Mouse (Mus musculus) liver, embryonic 15.5 days (tissue): ENCODE measurements around the gene Tie1. TPM values are rescaled to one million over a fixed set of nuclear protein-coding genes. Genes with fewer than 3 reads are reported as not detected.

ENCODE experiments used
- ATAC-seq: fragments of 200-750 bp; cut with Nextera tagmentation; 2 replicates; pipeline ENCODE4 v1.8.0; 2017; ENCODE audit warnings: moderate number of reproducible peaks, mild to moderate bottlenecking, moderate library complexity; ENCODE audit not compliant: insufficient read depth
- H3K27ac ChIP-seq: fragments of 300-500 bp; sonication (generic); replicated peaks from 2 replicates; pipeline ENCODE4 v1.5.1; 2015; ENCODE audit warnings: mild to moderate bottlenecking, inconsistent platforms
- H3K27me3 ChIP-seq: fragments of 300-500 bp; sonication (generic); 2 replicates; pipeline ENCODE4 v1.6.1; 2015; ENCODE audit warnings: mild to moderate bottlenecking, inconsistent platforms
- H3K36me3 ChIP-seq: fragments of 300-500 bp; sonication (generic); replicated peaks from 2 replicates; pipeline ENCODE4 v1.6.1; 2015; ENCODE audit warnings: moderate library complexity, mild to moderate bottlenecking, inconsistent platforms
- H3K4me1 ChIP-seq: fragments of 300-500 bp; sonication (generic); replicated peaks from 2 replicates; pipeline ENCODE4 v1.6.1; 2015; ENCODE audit warnings: inconsistent platforms
- H3K4me2 ChIP-seq: fragments of 300-500 bp; sonication (generic); 2 replicates; pipeline ENCODE4 v1.6.1; 2015; ENCODE audit warnings: moderate library complexity, mild to moderate bottlenecking, inconsistent platforms
- H3K4me3 ChIP-seq: fragments of 300-500 bp; sonication (generic); replicated peaks from 2 replicates; pipeline ENCODE4 v1.5.1; 2015; ENCODE audit warnings: mild to moderate bottlenecking, inconsistent platforms
- H3K9ac ChIP-seq: fragments of 300-500 bp; sonication (generic); 2 replicates; pipeline ENCODE4 v1.6.1; 2015; ENCODE audit warnings: moderate library complexity, mild to moderate bottlenecking, inconsistent platforms
- H3K9me3 ChIP-seq: fragments of 300-500 bp; sonication (generic); replicated peaks from 2 replicates; pipeline ENCODE4 v1.6.1; 2016; ENCODE audit warnings: inconsistent platforms
- WGBS: fragments of 180-500 bp; shearing (Covaris S2); methylation state at CpG from one replicate; pipeline ENCODE4 v1.1.7; 2015; ENCODE audit warnings: mixed read lengths; ENCODE audit not compliant: insufficient replicate concordance; 5-methylcytosine and 5-hydroxymethylcytosine counted together
- polyA plus RNA-seq: library from polyadenylated mRNA; unstranded; fragments of >200 nt; fragmentation: Nextera tagmentation; extraction: Ambion mirVana; gene quantifications from 2 replicates; pipeline ENCODE4 v1.2.1, GENCODE M21; 2015

Gene Tie1
- polyA plus RNA-seq, 1 experiment from 2014 or later = 6.2 TPM

DNA sequence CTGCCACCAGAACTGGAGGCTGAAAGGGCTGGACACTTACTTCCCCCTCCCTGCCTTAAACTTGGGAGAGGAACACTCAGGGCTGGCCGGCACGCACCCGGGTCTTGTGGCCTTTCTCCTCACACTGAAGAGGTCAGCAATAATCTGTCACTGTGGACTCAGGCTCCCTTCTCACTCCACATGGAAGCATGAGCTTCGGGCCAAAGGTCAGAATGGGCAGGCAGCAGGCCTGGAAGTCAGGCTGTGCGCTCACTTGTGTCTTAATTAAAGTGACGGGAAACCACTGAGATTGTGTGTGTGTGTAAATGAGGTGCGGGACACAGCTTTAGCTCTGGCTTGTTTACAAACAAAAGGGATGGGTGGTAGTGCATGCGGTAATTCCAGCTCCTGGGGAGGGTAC lies 57.5 kb downstream of the Tie1 start:
- H3K4me3 ChIP-seq = no peak overlapping the region
- peak overlapping the region; percentile 56 for H3K27ac ChIP-seq
- no peak overlapping the region for H3K9ac ChIP-seq
- ATAC-seq = no peak
- H3K36me3 ChIP-seq = peaks cover 69% of the 10 kb centered on the region
- H3K9me3 ChIP-seq = no peaks in the 10 kb centered on the region
- 74% methylated on average over 8 of the region's 8 CpGs for WGBS
- no peaks in the 10 kb centered on the region for H3K27me3 ChIP-seq
- peak overlapping the region; percentile 3; the same call in 1 of the 2 replicates for H3K4me2 ChIP-seq
- peaks cover 86% of the 10 kb centered on the region for H3K4me1 ChIP-seq

DNA sequence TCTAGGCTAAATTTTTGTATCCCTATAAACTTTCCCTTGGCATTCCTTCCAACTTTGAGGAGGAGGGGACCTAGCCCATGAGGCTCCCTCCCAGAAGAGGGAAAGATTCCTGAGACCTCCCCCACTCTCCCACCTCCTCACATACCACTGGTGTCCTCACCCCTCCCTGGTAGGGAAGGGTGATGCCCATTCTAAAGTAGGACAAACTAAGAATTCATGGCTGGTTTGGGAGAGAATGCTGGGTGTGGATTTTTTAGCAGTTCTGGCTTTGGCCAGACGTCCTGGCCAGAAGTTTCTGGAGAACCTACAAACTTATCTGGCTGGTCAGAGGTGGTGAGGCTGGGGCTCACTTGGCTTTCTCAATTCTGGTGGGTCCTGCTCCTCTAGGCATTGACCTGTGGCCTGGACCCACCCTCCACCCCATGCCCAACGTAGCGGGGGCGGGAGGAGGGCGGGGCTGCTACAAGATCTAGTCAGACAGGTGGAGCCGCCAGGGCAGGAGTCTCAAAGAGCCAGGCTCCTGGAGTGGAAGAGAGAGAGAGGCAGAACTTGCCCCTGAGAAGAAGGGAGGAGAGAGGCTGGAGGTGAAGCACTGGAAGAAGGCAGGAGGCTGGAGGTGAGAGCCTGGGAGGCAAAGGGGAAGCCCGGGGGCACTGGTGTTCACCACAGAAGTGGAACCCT lies 60.5 kb downstream of the Tie1 start:
- ATAC-seq = no peak
- no peaks in the 10 kb centered on the region for H3K9me3 ChIP-seq
- peak overlapping the region; percentile 97 for H3K4me2 ChIP-seq
- peaks cover 49% of the 10 kb centered on the region for H3K36me3 ChIP-seq
- H3K27ac ChIP-seq = peak overlapping the region; percentile 91
- H3K9ac ChIP-seq = peak overlapping the region; percentile 90
- H3K27me3 ChIP-seq = no peaks in the 10 kb centered on the region
- peaks cover 98% of the 10 kb centered on the region for H3K4me1 ChIP-seq
- WGBS = 17% methylated on average over 7 of the region's 7 CpGs
- peak overlapping the region; percentile 75 for H3K4me3 ChIP-seq

DNA sequence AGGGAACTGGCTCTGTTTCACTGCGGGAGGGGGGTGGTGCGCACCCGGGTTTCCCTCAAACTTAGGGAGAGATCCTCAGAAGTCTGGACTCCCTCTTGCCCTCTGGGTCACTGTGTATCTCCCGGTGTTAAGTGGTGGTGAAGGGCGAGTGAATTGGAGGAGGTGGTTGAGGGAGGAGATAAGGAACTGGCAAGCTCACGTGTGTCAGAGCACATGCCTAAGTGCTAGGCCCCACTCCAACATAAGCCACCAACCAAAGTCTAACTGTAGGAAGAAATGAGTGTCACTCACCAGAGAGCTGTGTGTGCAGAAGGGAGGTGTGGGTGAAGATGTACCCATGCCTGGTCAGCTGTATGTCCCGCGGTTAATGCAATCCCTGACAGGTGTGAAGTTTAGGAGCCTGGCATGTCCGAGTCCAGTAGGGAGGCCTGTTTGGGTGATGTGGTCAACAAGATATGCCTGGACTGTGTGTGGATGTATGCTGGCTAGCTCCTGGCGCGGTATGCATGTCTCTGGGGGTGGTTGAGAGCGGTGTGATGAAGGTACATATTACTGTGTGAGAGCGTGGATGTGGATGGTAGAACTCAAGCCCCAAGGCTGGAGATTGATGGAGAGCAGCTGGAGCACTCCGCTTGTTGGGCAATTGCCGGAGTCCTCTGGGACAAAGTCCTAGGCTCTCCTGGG lies 61.2 kb downstream of the Tie1 start:
- no peaks in the 10 kb centered on the region for H3K9me3 ChIP-seq
- peak overlapping the region; percentile 90 for H3K9ac ChIP-seq
- no peaks in the 10 kb centered on the region for H3K27me3 ChIP-seq
- H3K4me3 ChIP-seq = peak overlapping the region; percentile 75
- H3K36me3 ChIP-seq = peaks cover 43% of the 10 kb centered on the region
- peaks cover 98% of the 10 kb centered on the region for H3K4me1 ChIP-seq
- H3K4me2 ChIP-seq = peak overlapping the region; percentile 97
- H3K27ac ChIP-seq = peak overlapping the region; percentile 91
- peak; percentile 45 for ATAC-seq
- 19% methylated on average over 15 of the region's 15 CpGs for WGBS

DNA sequence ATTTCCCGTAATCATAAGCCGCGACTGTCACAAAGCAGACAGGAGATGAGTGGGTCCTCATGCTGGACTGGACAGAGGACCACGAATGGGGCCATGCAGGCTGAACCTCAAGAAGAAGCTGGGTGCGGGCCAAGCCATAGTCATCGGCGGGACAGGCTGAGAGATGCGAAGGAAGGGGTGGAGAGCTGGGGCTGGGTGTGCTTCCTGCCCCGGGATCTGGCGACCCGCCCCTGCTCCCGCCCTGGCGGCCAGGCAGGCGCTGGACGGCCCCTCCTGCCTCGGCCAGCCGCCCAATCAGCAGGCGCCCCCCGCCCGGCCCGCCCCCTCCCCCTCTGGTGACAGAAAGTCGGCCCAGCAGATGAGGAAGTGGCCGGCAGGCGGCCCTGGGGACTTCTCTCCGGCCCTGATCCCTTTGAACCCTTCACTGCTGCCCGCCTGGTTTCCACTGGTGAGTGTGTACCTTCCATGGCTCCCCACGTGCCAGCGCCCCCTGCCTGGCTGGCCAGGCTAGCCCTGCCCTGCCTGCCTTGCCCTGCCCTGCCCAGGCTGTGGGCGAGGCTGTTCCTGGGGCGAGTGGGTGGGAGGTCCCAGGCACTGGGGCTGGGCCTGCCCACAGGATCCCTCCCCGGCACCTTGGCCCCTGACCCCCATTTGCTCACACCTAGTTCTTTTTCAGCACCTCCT lies 62.0 kb downstream of the Tie1 start, which contains the start of gene Elovl1:
TSS of gene Elovl1 (plus strand) at position 326 of the 684 bp plus-strand sequence.
- WGBS = under 1% methylated on average over 30 of the region's 31 CpGs
- peak within 1 kb of the TSS; percentile 97 for H3K4me2 ChIP-seq
- H3K9ac ChIP-seq = peak within 1 kb of the TSS; percentile 90
- no peaks in the 10 kb centered on the region for H3K27me3 ChIP-seq
- peaks cover 35% of the 10 kb centered on the region for H3K36me3 ChIP-seq
- H3K4me1 ChIP-seq = peaks cover 98% of the 10 kb centered on the region
- ATAC-seq = peak; percentile 89
- peak within 1 kb of the TSS; percentile 91 for H3K27ac ChIP-seq
- H3K9me3 ChIP-seq = no peaks in the 10 kb centered on the region
- peak within 1 kb of the TSS; percentile 75 for H3K4me3 ChIP-seq

DNA sequence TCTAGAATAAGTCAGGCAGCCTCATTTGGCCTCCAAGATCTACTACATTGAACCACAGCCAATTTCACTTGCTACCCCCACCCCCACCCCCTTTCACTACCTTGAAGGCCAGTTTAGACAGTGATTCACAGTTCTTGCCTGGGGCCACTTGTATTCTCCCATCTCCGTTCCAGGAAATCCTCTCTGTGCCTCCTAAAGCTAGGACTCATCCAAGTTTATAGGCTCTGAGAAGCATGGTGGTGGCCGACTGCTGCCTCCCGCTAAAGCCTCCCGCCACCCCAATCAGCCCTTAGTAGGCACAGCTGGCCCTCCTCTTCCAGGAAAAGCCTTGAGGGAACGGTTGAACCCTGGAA lies 62.5 kb downstream of the Tie1 start:
- H3K4me1 ChIP-seq = peaks cover 92% of the 10 kb centered on the region
- peak overlapping the region; percentile 91 for H3K27ac ChIP-seq
- ATAC-seq = peak; percentile 8
- no peaks in the 10 kb centered on the region for H3K9me3 ChIP-seq
- peak overlapping the region; percentile 90 for H3K9ac ChIP-seq
- H3K4me3 ChIP-seq = peak overlapping the region; percentile 75
- peak overlapping the region; percentile 97 for H3K4me2 ChIP-seq
- WGBS = 4% methylated on average over 5 of the region's 5 CpGs
- H3K36me3 ChIP-seq = peaks cover 33% of the 10 kb centered on the region
- H3K27me3 ChIP-seq = no peaks in the 10 kb centered on the region

DNA sequence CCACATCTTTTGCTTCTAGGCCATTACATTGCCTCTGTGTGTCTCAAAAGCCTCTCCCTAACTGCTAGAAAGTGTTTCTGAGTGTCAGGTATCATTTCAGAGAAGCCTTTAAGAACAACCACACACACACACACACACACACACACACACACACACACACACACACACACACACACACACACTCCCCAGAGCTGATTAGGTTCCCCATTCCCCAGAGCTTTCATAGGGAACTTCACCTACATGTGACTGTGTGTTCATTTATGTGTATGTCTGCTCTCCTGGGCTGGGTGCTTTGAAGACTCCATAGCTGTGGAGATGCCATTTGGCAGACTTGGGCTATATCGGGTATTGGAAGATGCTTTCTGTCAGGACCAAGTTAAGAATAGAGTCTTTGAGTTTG lies 64.5 kb downstream of the Tie1 start:
- no peak for ATAC-seq
- Histone ChIP-seq H3K9me3 (no peaks in the 10 kb centered on the region), H3K9ac (no peak overlapping the region), H3K4me3 (no peak overlapping the region), H3K27me3 (no peaks in the 10 kb centered on the region), H3K4me2 (no peak overlapping the region), H3K27ac (peak overlapping the region; percentile 91), H3K36me3 (peaks cover 27% of the 10 kb centered on the region), H3K4me1 (peaks cover 73% of the 10 kb centered on the region)
- WGBS = 86% methylated on average over 1 of the region's 1 CpGs

DNA sequence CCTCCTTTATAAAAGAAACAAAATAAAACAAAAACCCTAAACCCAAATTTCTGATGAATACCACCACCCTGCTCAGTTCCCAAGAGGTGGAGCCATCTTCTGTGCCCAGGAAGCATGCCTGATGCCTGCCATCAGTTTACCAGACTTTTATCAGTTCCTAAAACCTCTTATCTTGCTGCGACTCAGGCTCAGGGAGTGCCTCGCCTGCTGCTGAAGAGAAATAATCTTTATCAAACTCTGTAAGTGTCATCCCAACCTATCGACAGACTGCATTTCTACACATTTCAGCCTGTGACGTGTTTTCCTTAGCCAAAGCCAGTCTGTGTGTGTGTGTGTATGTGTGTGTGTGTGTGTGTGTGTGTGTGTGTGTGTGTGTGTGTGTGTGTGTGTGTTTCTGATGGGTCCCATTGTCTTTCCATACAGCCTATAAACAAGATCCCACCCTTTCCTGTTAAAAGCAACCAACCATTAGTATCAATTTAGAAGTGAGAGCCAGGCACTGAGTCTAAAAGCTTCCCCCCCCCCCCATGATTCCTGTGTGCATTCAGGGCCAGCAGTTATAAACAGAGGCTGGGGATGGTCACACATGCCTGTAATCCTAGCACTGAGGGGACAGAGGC lies 65.2 kb downstream of the Tie1 start:
- peak; percentile 59 for ATAC-seq
- Histone ChIP-seq H3K27me3 (no peaks in the 10 kb centered on the region), H3K27ac (peak overlapping the region; percentile 91), H3K4me3 (no peak overlapping the region), H3K9me3 (no peaks in the 10 kb centered on the region), H3K9ac (peak overlapping the region; percentile 31; the same call in 1 of the 2 replicates), H3K4me2 (peak overlapping the region; percentile 44), H3K4me1 (peaks cover 66% of the 10 kb centered on the region), H3K36me3 (peaks cover 30% of the 10 kb centered on the region)
- 18% methylated on average over 4 of the region's 4 CpGs for WGBS

DNA sequence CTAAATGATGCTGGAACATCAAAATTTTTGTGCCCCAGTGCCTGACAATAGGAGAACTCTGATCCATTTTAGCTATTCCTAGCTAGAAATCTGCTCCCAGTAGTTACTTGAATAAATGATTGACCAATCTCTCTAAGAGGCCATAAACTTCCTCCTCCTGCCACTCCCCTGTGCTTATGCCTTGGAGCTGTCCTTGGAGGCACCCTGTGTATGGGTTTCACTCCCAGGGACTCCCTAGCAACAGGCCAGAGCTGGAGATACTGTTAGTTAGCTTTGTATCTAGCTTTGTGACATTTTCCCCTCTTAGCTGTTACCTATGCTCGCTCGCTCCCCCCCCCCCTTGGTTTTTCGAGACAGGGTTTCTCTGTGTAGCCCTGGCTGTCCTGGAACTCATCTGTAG lies 68.5 kb downstream of the Tie1 start:
- Histone ChIP-seq H3K27ac (no peak overlapping the region), H3K9ac (no peak overlapping the region), H3K9me3 (no peaks in the 10 kb centered on the region), H3K27me3 (no peaks in the 10 kb centered on the region), H3K4me1 (peaks cover 33% of the 10 kb centered on the region), H3K36me3 (peaks cover 53% of the 10 kb centered on the region), H3K4me2 (no peak overlapping the region), H3K4me3 (no peak overlapping the region)
- ATAC-seq = no peak
- WGBS = 95% methylated on average over 3 of the region's 3 CpGs

Other genes starting within 250 kb of the Tie1 start
- 9.8 and 12.7 TPM in 2 replicates for gene Ptprf, start 198.7 kb downstream of the Tie1 start, polyA plus RNA-seq
- gene Szt2, start 80.8 kb downstream of the Tie1 start, polyA plus RNA-seq = 2.4 and 2.5 TPM in 2 replicates
- 65.5 and 73.5 TPM in 2 replicates for gene Med8, start 80.7 kb downstream of the Tie1 start, polyA plus RNA-seq
- gene Elovl1, start 62.0 kb downstream of the Tie1 start, polyA plus RNA-seq = 83.4 and 93.5 TPM in 2 replicates
- gene Cdc20, start 52.7 kb downstream of the Tie1 start, polyA plus RNA-seq = 170 and 187 TPM in 2 replicates
- 6.3 and 7.3 TPM in 2 replicates for gene Mpl, start 32.5 kb downstream of the Tie1 start, polyA plus RNA-seq
- 6.4 and 6.8 TPM in 2 replicates for gene 2610528J11Rik, start 36.9 kb upstream of the Tie1 start, polyA plus RNA-seq
- gene Tmem125, start 54.0 kb upstream of the Tie1 start, polyA plus RNA-seq = 1.9 and 2.0 TPM in 2 replicates
- gene Cfap57, start 130.7 kb upstream of the Tie1 start, polyA plus RNA-seq = 0.75 and 0.82 TPM in 2 replicates
- gene Ebna1bp2, start 130.7 kb upstream of the Tie1 start, polyA plus RNA-seq = 50.8 and 62.9 TPM in 2 replicates
- gene Olfr62, start 168.9 kb upstream of the Tie1 start, polyA plus RNA-seq = not detected in 2 replicates
- gene Olfr1342, start 202.7 kb upstream of the Tie1 start, polyA plus RNA-seq = not detected in 2 replicates
- gene Olfr1341, start 213.5 kb upstream of the Tie1 start, polyA plus RNA-seq = not detected in 2 replicates
- not detected in 2 replicates for gene Olfr1340, start 230.1 kb upstream of the Tie1 start, polyA plus RNA-seq
- gene Olfr1339, start 242.1 kb upstream of the Tie1 start, polyA plus RNA-seq = not detected in 2 replicates